Mouse (Mus musculus) megakaryocyte-erythroid progenitor cell, adult 5-6 weeks (primary cell): ENCODE results near the gene Bco1. TPM values are rescaled to one million over a fixed set of nuclear protein-coding genes. Genes with fewer than 3 reads are reported as not detected.
A peak's percentile ranks its signal among the peaks of the same experiment; 100 is the strongest.

Source experiments
- ATAC-seq: replicated peaks from 2 replicates; pipeline ENCODE4 v1.8.0; 2016; ENCODE audit warnings: mild to moderate bottlenecking, inconsistent platforms; ENCODE audit not compliant: severe bottlenecking, poor library complexity, low FRiP score, low TSS enrichment
- total RNA-seq, 2 experiments: library from RNA; stranded (forward) in 1 of 2; stranded (reverse) in 1 of 2; fragments of 200-1000, 215-1000 nt in 1 of 2; fragments of >200 nt in 1 of 2; fragmentation: Nextera tagmentation in 1 of 2; gene quantifications; 2 replicates each; pipeline ENCODE4 v1.2.3; 2014 to 2017

The Bco1 gene
- total RNA-seq, 2 experiments from 2014 or later, result 0.09 to 1.8 TPM

DNA sequence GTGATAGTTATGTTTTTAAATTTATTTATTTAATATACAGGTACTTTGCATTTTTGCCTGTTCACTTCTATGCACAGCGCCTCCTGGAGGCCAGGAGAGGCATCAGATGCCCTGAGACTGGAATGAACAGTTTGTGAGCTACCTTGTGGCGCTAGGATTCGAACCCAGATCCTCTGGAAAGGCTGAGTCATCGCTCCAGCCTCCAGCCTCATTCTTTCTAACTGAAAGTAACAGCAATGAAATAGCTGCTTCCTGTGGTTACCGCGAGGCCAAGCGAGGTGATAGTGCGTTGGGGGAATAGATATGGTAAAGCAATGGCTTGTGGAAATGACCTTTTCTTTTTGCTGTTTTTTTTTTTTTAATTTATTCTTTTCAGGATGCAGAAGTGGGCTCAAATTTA, 31.4 kb downstream of the Bco1 start:
- no peak; the same call in 1 of the 2 replicates for ATAC-seq

DNA sequence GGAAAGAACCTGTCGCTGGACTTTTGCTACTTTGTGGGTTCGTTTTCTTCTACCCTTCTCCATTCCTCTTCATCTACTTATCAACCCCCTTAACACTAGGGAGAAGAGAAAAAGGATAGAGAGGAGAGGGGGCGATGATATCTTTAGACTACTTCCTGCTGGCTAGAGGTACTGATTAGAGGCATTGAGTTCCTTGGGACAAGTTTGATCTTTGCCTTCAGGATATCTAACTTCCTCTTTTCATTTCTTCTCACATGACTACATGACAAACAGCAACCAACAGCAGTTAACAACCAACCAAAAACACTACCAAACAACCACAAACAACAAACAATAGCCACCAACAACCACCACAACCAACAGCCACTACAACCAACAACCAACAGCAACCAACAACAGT, 38.0 kb downstream of the Bco1 start:
- no peak for ATAC-seq

DNA sequence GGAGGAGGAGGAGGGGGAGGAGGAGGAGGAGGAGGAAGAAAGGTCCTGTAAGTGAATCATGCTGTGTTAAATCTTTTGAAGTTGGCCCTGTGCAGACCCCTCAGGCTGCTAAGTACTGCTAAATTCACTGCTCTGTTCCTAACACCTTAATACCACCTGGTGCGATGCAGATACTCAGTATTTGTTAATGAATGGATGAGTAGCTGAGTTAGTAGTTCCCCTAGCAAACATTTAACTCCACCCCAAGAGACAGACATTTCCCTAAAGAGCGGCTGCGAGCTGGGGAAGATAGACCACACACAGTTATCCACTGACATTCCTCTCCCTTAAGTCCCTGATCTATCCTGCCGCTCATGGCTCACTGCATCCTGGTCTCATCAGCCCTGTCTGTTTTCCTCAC, 40.7 kb downstream of the Bco1 start:
- ATAC-seq, result no peak

DNA sequence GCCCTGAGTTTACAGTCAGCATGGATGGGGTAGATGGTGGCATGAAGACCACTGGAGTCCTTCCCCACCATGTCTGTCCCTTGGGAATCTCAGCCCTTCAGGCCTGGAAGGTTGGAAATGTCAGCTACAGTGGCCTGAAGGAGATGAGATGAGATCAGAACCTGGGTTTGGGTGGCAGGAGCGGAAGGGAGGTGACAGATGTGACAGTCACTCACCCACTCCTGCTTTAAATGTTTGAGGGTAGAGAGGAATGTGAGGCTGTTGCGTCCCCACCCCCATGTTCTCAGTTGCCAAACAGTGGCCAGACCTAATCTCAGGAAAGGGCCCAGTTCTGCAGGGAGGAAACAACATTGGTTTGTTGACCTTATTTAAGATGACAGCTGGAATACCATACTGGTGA, 41.1 kb downstream of the Bco1 start:
- no peak for ATAC-seq

DNA sequence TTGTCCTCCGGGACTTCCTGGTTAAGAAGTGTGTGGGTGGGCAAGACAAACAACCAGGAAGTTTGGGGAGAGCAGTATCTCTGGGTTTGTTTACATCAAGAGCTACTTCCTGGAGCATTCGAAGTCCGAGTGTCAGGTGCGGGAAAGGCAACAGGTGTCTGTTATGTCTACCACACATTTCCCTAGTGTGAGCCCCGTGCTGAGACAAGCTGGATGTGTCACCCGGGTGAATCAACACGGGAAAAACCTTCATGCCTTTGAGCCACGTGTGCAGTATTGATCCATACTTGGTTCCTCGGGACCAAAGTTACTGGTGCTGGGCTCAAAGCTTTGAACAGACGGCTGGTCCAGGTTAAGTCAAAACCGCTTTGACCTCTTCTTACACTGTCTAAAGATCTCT, 41.7 kb downstream of the Bco1 start:
- no peak for ATAC-seq

DNA sequence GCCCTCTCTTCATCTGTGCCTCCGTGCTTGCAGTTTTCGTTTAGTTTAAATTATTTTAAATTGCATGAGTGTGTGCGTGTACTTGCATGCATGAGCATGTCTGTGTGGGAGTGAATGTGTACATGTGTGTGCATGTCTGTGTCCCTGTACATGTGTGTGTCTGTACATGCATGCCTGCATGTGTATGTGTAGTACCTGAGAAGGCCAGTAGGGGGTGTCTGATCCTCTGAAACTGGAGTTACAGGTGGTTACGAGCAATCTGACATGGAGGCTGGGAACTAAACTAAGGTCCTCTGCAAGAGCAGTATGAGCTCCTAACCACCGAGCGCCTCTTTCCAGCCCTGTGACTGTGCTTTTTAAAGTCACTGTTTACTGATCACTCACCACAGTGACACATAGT, 52.9 kb downstream of the Bco1 start:
- ATAC-seq, result 0 out of 2 replicates have a peak, but pooled peaks have one; percentile 44

DNA sequence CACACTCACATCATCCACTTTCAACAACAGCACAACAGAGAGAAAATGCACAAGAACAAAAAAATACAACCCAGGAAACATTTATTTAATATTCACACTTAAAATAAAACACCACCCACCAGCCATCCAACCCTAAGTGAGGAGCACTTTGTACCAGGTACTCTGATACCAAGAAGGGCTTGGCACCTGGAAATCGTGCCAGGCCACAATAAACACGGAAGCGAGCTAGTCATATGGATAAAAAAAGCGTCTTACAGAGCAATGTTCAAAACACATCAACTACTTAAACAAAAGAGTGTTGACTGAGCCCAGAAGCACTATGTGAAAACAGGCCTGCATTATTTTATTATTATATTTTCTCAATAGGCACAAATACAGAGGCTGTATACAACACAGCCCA, 60.5 kb downstream of the Bco1 start:
- no peak for ATAC-seq

DNA sequence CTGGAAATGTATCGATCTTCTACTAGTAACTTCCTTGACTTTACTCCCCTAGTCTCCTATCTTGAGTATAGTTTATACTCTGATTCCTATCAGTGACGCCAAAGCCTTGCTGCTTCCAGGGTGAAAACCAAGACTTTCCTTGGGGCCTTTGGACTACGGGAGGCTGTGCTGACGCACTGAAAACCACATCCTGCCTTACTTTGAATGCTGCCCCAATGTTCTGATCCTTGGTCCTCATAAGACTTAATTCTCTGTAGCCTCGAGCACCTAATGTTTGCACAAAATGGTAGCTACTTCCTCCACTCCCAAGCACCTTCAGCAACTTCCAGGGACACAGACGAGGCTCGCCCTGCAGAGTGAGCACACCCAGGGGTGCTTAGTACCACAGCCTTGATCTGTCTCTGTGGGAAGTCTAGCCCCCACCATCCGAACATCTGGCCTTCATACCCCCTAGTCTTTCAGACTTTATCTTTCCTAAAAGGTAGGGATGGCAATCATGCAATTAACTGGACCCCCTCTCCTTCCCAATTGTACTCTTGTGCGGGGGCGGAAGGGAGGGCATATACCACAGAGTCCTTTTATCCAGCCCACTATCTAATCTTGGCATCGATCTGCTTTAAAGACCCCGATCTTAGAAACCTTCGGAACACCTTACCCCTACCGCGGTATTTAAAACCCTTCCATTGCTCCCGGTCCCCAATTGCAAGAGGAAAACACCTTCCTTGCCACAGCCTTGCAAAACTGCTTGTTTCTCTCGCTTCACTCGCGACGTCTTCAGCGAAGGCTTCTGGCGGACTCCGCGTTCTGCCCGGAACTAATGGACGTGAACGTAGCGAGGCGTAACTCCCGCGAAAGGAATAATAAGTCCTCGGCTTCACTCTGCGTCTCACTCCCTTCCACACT, 61.5 kb downstream of the Bco1 start:
- peak; percentile 18 for ATAC-seq

DNA sequence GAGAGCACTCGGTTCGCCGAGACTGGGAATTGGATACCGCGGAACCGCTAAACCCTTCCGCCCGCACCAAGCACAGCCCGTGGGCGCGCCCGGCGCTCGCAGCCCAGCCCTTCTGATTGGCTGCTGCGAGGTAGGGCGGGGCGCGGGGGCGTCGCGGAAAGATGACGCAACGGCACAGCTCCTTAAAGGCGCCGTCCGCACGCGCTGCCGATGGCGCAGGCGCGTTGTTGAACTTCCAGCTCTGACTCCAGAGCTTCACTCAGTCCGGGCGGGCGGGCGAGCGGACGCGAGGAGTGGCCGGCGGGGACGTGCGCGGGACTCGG, 62.1 kb downstream of the Bco1 start:
- peak; percentile 90 for ATAC-seq

DNA sequence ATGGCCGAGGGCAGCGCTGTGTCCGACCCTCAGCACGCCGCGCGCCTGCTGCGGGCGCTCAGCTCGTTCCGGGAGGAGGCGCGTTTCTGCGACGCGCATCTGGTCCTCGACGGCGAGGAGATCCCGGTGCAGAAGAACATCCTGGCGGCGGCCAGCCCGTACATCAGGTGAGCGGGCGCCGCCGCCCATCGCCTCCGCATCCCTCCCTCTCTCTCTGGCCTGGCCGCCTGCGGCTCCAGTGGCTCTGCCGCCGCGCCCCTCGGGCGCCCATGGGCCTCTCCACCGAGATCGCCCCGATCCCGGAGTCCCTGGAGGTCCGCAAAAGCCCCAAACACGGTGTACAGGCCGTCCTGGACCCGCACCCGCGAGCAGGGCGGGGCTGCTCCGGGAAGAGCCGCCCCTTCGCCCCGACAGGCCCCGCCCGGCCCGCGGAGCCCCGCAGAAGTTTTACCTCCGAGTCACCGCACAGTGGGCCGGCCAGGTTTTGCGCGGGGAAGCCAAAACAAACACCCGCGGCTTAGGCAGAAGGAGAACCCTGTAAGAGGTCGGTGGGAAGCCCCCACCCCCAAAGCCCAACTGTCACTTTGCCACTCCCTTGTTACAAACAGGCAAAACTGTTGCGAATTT, 62.6 kb downstream of the Bco1 start, which contains the start of gene Gan:
Gene Gan, plus strand, starts transcription at position 1 of the 627 bp plus-strand sequence.
- ATAC-seq, result peak; percentile 50

DNA sequence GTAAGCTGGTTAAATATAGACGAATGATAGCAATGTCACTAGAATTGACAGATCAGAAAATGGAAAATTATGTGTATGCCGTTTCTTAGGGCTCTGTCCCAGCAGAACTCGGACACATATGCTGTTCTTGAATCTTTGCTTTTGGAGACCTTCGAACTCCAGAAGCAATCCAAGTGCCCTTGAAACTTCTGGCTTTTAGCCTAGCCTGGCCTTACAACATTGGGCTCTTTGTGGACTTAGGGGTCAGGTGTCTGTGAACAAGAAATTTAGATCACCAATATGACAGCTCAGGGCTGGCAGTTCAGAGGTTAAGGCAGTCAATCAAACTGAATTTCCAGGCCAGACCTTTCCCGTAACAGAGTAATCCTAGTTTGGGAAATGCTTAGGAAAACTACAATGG, 63.4 kb downstream of the Bco1 start:
- ATAC-seq, result no peak

DNA sequence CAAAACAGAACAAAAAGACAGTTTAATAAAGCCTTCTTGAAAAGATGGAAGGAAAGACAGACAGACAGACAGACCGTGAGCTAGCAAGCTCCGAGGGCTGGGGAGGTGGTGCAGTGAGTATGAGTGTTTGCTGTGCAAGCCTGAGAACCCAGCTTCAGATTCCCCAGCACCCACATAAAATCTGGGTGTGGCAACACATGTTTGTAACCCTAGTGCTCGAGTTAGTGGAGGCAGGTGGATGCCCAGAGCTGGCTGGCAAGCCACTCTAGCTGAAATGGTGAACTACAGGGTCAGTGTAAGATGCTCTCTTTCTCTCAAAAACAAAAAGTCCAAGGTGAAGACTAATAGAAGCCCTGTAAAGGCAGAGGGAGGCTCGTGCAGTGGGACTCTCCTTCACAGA, 69.3 kb downstream of the Bco1 start:
- no peak for ATAC-seq

DNA sequence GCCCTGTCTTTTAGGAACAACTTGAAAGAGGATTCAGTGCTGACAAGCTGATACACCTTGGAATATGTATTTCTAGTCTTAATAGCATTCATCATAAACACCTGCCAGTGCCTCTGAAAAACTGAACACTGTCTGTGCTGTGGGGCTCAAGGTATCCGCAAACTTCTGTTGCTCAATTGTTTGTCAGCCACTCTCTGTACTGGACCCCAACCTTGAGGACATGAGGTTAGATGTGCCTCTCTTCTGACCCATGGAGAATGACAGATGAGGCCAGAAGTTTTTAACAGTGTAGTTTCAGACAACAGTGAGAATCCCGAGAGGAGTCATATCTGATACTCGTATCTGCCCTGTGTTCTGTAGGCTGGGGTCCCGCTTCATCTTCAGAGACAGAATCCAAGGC, 69.9 kb downstream of the Bco1 start:
- no peak for ATAC-seq

DNA sequence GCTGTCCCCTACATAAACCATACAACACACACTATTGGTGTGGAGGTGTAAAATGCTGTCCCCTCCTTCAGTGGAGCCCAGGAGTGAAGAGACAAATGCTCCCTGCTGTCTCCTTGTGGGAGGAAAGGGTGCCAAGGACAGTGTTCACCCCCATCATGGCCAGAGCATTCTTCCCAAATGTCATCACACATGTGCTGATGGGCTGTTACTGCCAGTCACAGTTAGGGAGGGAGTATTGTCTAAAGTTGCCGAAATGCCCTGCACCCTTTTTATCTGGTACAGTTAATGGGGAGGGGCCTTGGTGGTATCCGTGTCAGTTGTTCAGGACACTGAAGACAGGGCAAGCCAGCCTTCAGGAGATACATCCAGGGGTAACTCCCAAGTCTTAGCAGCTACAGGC, 70.9 kb downstream of the Bco1 start:
- ATAC-seq, result no peak

DNA sequence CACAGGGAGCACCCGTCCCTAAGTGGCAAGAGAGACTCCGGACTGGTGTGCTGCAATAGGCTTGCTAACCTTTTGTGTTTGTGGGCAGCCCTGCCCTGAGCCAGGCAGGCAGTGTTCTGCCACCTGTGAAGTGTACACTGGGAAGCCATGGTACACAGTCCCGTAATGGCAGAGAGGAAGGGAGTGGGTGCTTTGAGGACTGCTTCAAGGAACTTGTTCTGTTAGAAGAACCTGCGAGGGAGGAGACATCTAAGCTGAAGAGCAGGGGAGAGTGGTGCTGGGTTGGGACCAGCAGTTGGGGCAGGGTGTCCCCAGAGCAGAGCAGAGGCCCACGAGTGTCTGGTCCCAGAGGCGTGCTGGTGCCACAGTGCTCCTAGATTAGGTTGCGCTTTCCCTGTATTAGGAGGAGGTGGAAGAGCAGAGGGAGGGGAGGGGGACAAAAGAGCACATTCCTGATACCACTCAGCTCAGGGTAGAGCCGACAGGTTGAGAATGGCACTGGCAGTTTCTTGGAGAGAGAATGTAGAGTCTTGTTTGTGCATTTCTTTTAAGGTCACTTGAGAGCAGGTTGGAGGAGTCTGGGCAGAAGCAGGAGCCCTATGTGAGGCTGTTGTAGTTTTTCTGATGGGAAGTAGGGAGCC, 71.7 kb downstream of the Bco1 start:
- no peak for ATAC-seq

DNA sequence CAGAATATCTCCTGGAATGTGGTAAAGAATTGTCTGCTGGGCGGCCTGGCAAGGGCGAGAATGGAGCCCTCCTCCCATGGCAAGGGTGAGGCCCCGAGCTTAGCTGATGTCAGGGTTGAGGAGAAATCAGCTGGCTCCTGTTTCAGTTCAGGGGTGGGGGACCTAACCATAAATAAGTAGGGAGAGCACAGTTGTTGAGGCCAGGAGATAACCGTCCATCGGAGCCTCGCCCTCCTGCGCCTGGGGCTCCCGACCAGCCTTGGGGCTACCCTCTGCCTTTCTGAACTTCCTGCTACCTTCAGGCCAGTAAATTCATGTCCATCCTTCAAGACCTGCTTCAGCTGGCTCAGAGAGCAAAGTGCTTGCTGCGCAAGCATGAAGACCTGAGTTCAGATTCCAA, 72.7 kb downstream of the Bco1 start:
- no peak; the same call in 1 of the 2 replicates for ATAC-seq

DNA sequence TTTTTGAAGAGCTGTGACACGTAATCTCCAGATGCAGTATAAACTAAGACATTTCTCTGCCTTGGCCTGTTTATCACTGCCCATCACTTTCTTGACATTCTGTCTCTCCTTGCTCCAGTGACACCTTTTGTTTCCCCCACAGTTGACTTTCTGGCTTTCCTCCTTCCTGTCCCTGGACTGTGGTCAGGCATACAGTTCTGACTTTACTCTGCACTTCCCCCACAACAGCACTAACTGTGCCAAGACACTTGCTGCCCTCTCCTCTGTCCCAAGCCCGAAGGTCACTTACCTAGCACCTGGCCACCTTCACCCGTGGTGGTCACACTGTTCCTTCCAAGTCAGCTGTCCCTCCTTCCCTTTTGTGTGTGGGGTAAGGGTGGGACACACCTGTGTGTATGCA, 76.2 kb downstream of the Bco1 start:
- ATAC-seq, result no peak

DNA sequence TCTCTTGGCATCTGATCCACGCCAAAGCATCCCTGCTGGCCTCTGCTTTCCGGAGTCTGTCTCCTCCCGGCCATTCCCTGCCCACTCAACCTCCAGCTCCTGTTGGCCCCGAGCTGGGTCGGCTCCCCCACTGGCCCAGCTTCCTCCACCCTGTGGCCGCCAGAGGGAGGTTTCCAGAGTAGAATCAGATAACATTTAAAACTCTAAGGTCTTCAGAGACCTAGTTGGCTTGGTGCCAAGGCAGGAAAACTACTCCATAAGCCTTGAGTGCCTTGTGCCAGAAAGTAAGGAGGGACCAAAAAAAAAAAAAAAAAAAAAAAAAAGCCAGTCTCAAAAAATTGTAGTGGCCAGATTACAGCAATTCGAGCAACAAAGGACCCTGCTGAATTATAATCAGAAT, 77.2 kb downstream of the Bco1 start:
- ATAC-seq, result peak; percentile 70

DNA sequence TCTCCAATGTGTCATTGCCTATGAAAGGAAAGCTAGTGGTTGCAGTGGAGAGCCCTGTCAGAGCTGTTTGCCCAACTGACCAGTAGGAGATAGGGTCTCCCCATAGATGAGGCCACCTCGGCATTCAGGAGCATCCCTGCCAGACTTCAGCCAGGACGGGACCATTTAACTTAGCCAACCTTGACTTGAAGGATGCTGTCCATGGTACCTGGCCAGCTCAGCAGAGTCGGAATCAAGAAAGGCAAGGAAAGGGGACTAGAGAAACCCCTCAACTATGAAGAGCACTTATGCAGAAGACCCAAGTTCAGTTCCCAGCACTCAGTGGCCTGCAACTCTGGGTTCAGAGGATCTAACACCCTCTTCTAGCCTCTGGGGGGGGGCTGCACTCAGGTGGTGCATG, 78.0 kb downstream of the Bco1 start:
- no peak for ATAC-seq

DNA sequence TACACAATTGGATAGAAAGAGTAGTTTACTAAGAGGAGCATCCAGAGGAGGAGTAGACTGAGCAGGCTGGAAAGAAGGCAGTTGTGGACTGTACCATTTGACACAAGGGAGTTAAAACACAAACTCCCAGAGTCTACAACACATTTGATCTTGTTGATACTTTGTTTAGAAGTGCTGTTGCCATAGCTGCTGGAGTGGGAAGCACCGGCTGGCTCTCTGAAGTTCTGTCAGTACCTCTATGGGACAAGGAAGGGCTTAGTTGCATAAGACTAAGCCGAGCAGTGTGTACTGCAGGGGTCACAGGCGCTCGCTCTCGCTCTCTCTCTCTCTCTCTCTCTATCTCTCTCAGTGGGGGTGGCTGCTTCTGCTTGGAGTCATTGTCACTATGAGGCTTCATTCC, 78.9 kb downstream of the Bco1 start:
- no peak for ATAC-seq

DNA sequence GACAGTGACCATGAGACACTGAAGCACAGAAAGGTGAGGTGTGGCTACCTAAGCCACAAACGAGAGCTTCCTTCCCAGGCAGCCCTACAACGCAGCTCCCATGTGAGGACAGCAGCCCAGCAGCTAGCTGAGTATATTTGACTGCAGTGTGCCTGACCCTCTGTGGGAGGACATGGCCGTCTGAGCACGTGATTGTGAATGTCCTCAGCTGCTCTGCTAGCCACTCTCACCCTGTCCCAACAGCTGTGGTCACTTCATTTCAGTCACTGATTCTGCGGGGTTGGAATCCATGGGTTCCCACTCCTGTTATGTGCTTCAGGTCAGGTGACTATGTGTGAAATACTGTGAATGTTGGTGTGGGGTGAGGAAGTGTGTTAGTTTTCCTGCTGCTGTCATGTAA, 80.7 kb downstream of the Bco1 start:
- no peak for ATAC-seq
